Mouse (Mus musculus) midbrain, embryonic 11.5 days (tissue): Measurements from ENCODE around the gene Itga1. TPM values are rescaled to one million over a fixed set of nuclear protein-coding genes. Genes with fewer than 3 reads are reported as not detected.

Experiments used
- ATAC-seq: fragments of 200-750 bp; cut with Nextera tagmentation; 2 replicates; pipeline ENCODE4 v1.8.0; 2017; ENCODE audit warnings: moderate TSS enrichment, moderate library complexity; ENCODE audit not compliant: low FRiP score
- DNase-seq: peaks from one replicate; pipeline ENCODE4 v3.0.0; 2015; ENCODE audit warnings: low spot score; ENCODE audit errors: missing footprints
- H3K27ac ChIP-seq: fragments of 300-500 bp; sonication (generic); 2 replicates; pipeline ENCODE4 v1.5.1; 2014; ENCODE audit warnings: low read depth, low read length
- H3K27me3 ChIP-seq: fragments of 300-500 bp; sonication (generic); 2 replicates; pipeline ENCODE4 v1.6.1; 2014; ENCODE audit warnings: mild to moderate bottlenecking, low read length, moderate library complexity, mixed read lengths; ENCODE audit not compliant: control insufficient read depth, insufficient read depth
- H3K36me3 ChIP-seq: fragments of 300-500 bp; sonication (generic); 2 replicates; pipeline ENCODE4 v1.6.1; 2014; ENCODE audit warnings: mild to moderate bottlenecking, low read length, moderate library complexity, mixed read lengths; ENCODE audit not compliant: control insufficient read depth, insufficient read depth
- H3K4me1 ChIP-seq: fragments of 300-500 bp; sonication (generic); 2 replicates; pipeline ENCODE4 v1.6.1; 2014; ENCODE audit warnings: low read length; ENCODE audit not compliant: control insufficient read depth, insufficient read depth
- H3K4me2 ChIP-seq: fragments of 300-500 bp; sonication (generic); 2 replicates; pipeline ENCODE4 v1.6.1; 2014; ENCODE audit warnings: mild to moderate bottlenecking, moderate library complexity
- H3K4me3 ChIP-seq: fragments of 300-500 bp; sonication (generic); 2 replicates; pipeline ENCODE4 v1.5.1; 2014; ENCODE audit warnings: low read depth, low read length
- H3K9ac ChIP-seq: fragments of 300-500 bp; sonication (generic); 2 replicates; pipeline ENCODE4 v1.6.1; 2014; ENCODE audit warnings: low read length
- H3K9me3 ChIP-seq: fragments of 300-500 bp; sonication (generic); 2 replicates; pipeline ENCODE4 v1.6.1; 2016; ENCODE audit warnings: low read length; ENCODE audit not compliant: control insufficient read depth
- WGBS: fragments of 180-500 bp; shearing (Covaris S2); extraction: QIAGEN DNeasy Blood & Tissue Kit; methylation state at CpG from one replicate; pipeline ENCODE4 v1.1.7; 2014; 5-methylcytosine and 5-hydroxymethylcytosine counted together
- polyA plus RNA-seq: library from polyadenylated mRNA; unstranded; fragments of >200 nt; fragmentation: Nextera tagmentation; extraction: Ambion mirVana; gene quantifications from 2 replicates; pipeline ENCODE4 v1.2.1, GENCODE M21; 2014

Gene Itga1
- polyA plus RNA-seq, 1 experiment from 2014 or later, result 6.3 TPM

GRCm38 (mm10) chr13:114914559-114914958 lies 187.2 kb downstream of the Itga1 start:
- H3K4me3 ChIP-seq, result no peak overlapping the region
- WGBS, result 90% methylated on average over 4 of the region's 4 CpGs
- DNase-seq (no peak), ATAC-seq (no peak)
- no peaks in the 10 kb centered on the region for H3K4me1 ChIP-seq
- no peaks in the 10 kb centered on the region for H3K9me3 ChIP-seq
- no peak overlapping the region for H3K27ac ChIP-seq
- no peak overlapping the region for H3K9ac ChIP-seq
- H3K36me3 ChIP-seq, result no peaks in the 10 kb centered on the region
- no peak overlapping the region for H3K4me2 ChIP-seq
- no peaks in the 10 kb centered on the region for H3K27me3 ChIP-seq

GRCm38 (mm10) chr13:114910629-114911028 lies 191.1 kb downstream of the Itga1 start:
- H3K4me3 ChIP-seq, result no peak overlapping the region
- no peaks in the 10 kb centered on the region for H3K36me3 ChIP-seq
- H3K27ac ChIP-seq, result no peak overlapping the region
- H3K9me3 ChIP-seq, result no peaks in the 10 kb centered on the region
- no peak for ATAC-seq
- H3K9ac ChIP-seq, result no peak overlapping the region
- WGBS, result 80% methylated on average over 9 of the region's 9 CpGs
- DNase-seq, result no peak
- H3K27me3 ChIP-seq, result no peaks in the 10 kb centered on the region
- no peak overlapping the region for H3K4me2 ChIP-seq
- no peaks in the 10 kb centered on the region for H3K4me1 ChIP-seq

GRCm38 (mm10) chr13:114909514-114909913 lies 192.2 kb downstream of the Itga1 start:
- ATAC-seq, result no peak
- 92% methylated on average over 5 of the region's 5 CpGs for WGBS
- H3K4me2 ChIP-seq, result no peak overlapping the region
- no peak overlapping the region for H3K27ac ChIP-seq
- DNase-seq, result no peak
- no peak overlapping the region for H3K4me3 ChIP-seq
- H3K36me3 ChIP-seq, result no peaks in the 10 kb centered on the region
- no peaks in the 10 kb centered on the region for H3K9me3 ChIP-seq
- no peak overlapping the region for H3K9ac ChIP-seq
- H3K27me3 ChIP-seq, result no peaks in the 10 kb centered on the region
- no peaks in the 10 kb centered on the region for H3K4me1 ChIP-seq

GRCm38 (mm10) chr13:114907876-114908275 lies 193.9 kb downstream of the Itga1 start:
- Histone ChIP-seq H3K4me1 (no peaks in the 10 kb centered on the region), H3K36me3 (no peaks in the 10 kb centered on the region), H3K4me3 (no peak overlapping the region), H3K4me2 (no peak overlapping the region), H3K9me3 (no peaks in the 10 kb centered on the region), H3K9ac (no peak overlapping the region), H3K27me3 (no peaks in the 10 kb centered on the region), H3K27ac (no peak overlapping the region)
- WGBS, result 82% methylated on average over 4 of the region's 4 CpGs
- DNase-seq, result no peak
- no peak for ATAC-seq

Other genes with a start within 250 kb of the Itga1 start
- 0.86 and 1.0 TPM in 2 replicates for gene Itga2, start 169.9 kb downstream of the Itga1 start, polyA plus RNA-seq
- gene Pelo, start 11.8 kb downstream of the Itga1 start, polyA plus RNA-seq, result 6.7 and 7.4 TPM in 2 replicates
- gene Gm49395, start within 50 bp of the Itga1 start, polyA plus RNA-seq, result 3.2 and 3.6 TPM in 2 replicates